Mouse (Mus musculus) embryonic facial prominence, embryonic 10.5 days (tissue): Measurements from ENCODE around the gene Pak4. TPM values are rescaled to one million over a fixed set of nuclear protein-coding genes. Genes with fewer than 3 reads are reported as not detected.
"Not testable (repeated sequence)": the region's sequence is repeated elsewhere in the genome, so short reads cannot be mapped to it uniquely, and the experiment has no call there.

Experiments used
- DNase-seq: peaks from one replicate; pipeline ENCODE4 v3.0.0-alpha.2; 2017; ENCODE audit warnings: low spot score
- H3K27ac ChIP-seq: fragments of 300-500 bp; sonication (generic); replicated peaks from 2 replicates; pipeline ENCODE4 v1.5.1; 2016; ENCODE audit warnings: mild to moderate bottlenecking
- H3K27me3 ChIP-seq: fragments of 300-500 bp; sonication (generic); replicated peaks from 2 replicates; pipeline ENCODE4 v1.6.1; 2016; ENCODE audit warnings: low read depth, mild to moderate bottlenecking; ENCODE audit not compliant: poor library complexity, severe bottlenecking
- H3K36me3 ChIP-seq: fragments of 300-500 bp; sonication (generic); replicated peaks from 2 replicates; pipeline ENCODE4 v1.6.1; 2016; ENCODE audit warnings: mild to moderate bottlenecking, moderate library complexity
- H3K4me1 ChIP-seq: fragments of 300-500 bp; sonication (generic); 2 replicates; pipeline ENCODE4 v1.6.1; 2016
- H3K4me3 ChIP-seq: fragments of 300-500 bp; sonication (generic); 2 replicates; pipeline ENCODE4 v1.5.1; 2016; ENCODE audit warnings: mild to moderate bottlenecking, moderate library complexity
- H3K9me3 ChIP-seq: fragments of 300-500 bp; sonication (generic); 2 replicates; pipeline ENCODE4 v1.6.1; 2016; ENCODE audit warnings: mild to moderate bottlenecking
- WGBS: fragments of 180-500 bp; shearing (Covaris S2); methylation state at CpG from one replicate; pipeline ENCODE4 v1.1.7; 2016; 5-methylcytosine and 5-hydroxymethylcytosine counted together
- polyA plus RNA-seq: library from polyadenylated mRNA; unstranded; fragments of >200 nt; fragmentation: Nextera tagmentation; extraction: Ambion mirVana; gene quantifications from 2 replicates; pipeline ENCODE4 v1.2.1, GENCODE M21; 2016

Pak4 gene
- polyA plus RNA-seq, 1 experiment from 2014 or later: 70.1 TPM

GRCm38 (mm10) chr7:28553076-28553475 is 44.9 kb downstream of the Pak4 start:
- H3K4me3 ChIP-seq: no peak overlapping the region
- peaks cover 7% of the 10 kb centered on the region for H3K27me3 ChIP-seq
- DNase-seq: no peak
- H3K27ac ChIP-seq: no peak overlapping the region
- peaks cover 13% of the 10 kb centered on the region; the same call in 1 of the 2 replicates for H3K9me3 ChIP-seq
- peaks cover 18% of the 10 kb centered on the region; the same call in 1 of the 2 replicates for H3K4me1 ChIP-seq
- peaks cover 6% of the 10 kb centered on the region for H3K36me3 ChIP-seq
- WGBS: 89% methylated on average over 6 of the region's 6 CpGs

DNA sequence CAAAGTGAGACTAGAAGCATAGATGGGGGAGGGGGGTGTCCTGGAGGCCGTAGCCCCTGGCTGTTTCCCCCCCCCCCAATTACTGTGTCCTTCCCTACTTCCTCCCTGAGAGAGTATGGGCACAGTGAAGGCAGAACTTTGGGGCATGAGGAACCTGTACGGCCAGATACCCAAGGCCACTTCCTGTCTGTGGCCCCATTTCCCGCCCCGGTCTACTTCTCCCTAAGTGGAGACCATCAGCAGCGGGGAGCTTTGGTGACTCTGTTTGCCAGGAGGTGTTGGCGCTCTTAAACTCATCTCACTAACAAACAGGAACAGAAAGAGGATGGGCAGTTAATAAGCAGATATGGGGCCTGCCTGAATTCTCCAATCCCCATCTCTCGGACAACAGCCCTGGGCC is 50.4 kb downstream of the Pak4 start:
- H3K27ac ChIP-seq: no peak overlapping the region
- H3K36me3 ChIP-seq: no peaks in the 10 kb centered on the region
- DNase-seq: no peak
- no peak overlapping the region for H3K4me3 ChIP-seq
- H3K27me3 ChIP-seq: peaks cover 59% of the 10 kb centered on the region
- H3K9me3 ChIP-seq: peaks cover 6% of the 10 kb centered on the region; the same call in 1 of the 2 replicates
- WGBS: 69% methylated on average over 7 of the region's 7 CpGs
- H3K4me1 ChIP-seq: peaks cover 43% of the 10 kb centered on the region

GRCm38 (mm10) chr7:28547154-28547553 is 50.8 kb downstream of the Pak4 start, which contains the start of gene Nccrp1:
Gene Nccrp1 (minus strand): TSS chr7:28547254.
- WGBS: 4% methylated on average over 5 of the region's 5 CpGs
- Histone ChIP-seq H3K4me1 (peaks cover 43% of the 10 kb centered on the region), H3K27me3 (peaks cover 59% of the 10 kb centered on the region), H3K27ac (0 out of 2 replicates have a peak within 1 kb of the TSS, but pooled peaks have one; percentile 8), H3K9me3 (peaks cover under 1% of the 10 kb centered on the region; the same call in 1 of the 2 replicates), H3K36me3 (no peaks in the 10 kb centered on the region), H3K4me3 (peak within 1 kb of the TSS; percentile 51)
- no peak for DNase-seq

DNA sequence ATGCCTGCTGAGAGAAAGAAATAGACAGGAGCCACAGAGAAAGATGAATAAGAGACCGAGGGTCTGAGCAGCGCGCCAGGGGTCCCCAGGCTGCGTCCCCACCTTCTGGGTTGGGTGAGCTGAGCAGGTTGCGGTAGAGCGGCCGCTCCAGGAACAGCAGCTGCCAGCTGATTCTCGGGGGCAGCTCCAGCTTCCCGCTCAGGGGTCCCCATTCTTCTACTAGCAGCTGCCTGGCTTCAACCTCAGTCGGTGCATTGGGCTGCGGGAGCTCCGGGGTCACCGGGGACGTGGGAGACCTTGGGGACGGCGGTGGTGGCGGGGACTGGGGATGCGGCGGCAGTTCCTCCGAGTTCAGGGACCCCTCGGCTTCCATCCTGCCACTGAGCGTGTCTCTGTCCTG is 51.3 kb downstream of the Pak4 start:
- peaks cover 59% of the 10 kb centered on the region for H3K27me3 ChIP-seq
- no peaks in the 10 kb centered on the region for H3K9me3 ChIP-seq
- 2% methylated on average over 22 of the region's 22 CpGs for WGBS
- peak; percentile 45 for DNase-seq
- no peaks in the 10 kb centered on the region for H3K36me3 ChIP-seq
- H3K4me3 ChIP-seq: peak overlapping the region; percentile 51
- H3K27ac ChIP-seq: 0 out of 2 replicates have a peak overlapping the region, but pooled peaks have one; percentile 8
- peaks cover 43% of the 10 kb centered on the region for H3K4me1 ChIP-seq

- DNase-seq: no peak
- no peaks in the 10 kb centered on the region for H3K9me3 ChIP-seq
- peaks cover 43% of the 10 kb centered on the region for H3K4me1 ChIP-seq
- H3K4me3 ChIP-seq: peak overlapping the region; percentile 51
- WGBS: 38% methylated on average over 7 of the region's 7 CpGs
- H3K36me3 ChIP-seq: no peaks in the 10 kb centered on the region
- H3K27me3 ChIP-seq: peaks cover 59% of the 10 kb centered on the region
- no peak overlapping the region for H3K27ac ChIP-seq
Measured at GRCm38 (mm10) chr7:28545891-28546210, 52.1 kb downstream of the Pak4 start.

- peaks cover 59% of the 10 kb centered on the region for H3K27me3 ChIP-seq
- peaks cover 43% of the 10 kb centered on the region for H3K4me1 ChIP-seq
- H3K4me3 ChIP-seq: no peak overlapping the region
- H3K27ac ChIP-seq: no peak overlapping the region
- no peaks in the 10 kb centered on the region for H3K36me3 ChIP-seq
- DNase-seq: peak; percentile 60
- H3K9me3 ChIP-seq: no peaks in the 10 kb centered on the region
- WGBS: 24% methylated on average over 14 of the region's 14 CpGs
Measured at GRCm38 (mm10) chr7:28545048-28545890, 52.7 kb downstream of the Pak4 start.

DNA sequence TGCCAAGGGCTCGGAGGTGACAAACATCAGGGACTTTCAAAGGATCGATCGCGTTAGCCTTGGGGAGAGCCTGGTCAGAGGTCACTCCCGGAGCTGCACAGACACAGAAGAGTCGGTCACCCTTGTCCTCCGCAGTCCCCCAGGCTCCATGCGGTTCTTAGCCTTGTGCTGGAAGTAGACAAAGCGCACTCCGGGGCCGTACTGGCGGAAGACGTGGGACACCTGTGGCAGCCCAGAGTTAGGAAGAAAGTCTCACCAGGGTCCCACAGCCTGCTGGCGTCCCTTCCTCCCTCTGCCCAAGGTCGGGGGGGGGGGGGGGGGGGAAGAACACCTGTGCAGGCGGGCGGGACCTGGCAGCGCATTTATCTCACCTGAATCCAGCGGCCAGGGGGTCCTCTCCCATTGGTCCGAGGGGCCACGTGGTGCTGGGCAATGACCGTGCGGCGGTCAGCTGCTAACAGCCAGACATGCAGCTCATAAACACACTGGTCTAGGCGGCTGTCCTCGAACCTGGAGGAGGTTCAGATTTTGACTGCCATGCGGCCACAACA is 53.9 kb downstream of the Pak4 start:
- no peaks in the 10 kb centered on the region for H3K9me3 ChIP-seq
- no peaks in the 10 kb centered on the region for H3K36me3 ChIP-seq
- peak overlapping the region; percentile 51 for H3K4me3 ChIP-seq
- DNase-seq: peak; percentile 68
- H3K27ac ChIP-seq: no peak overlapping the region; the same call in 1 of the 2 replicates
- peaks cover 59% of the 10 kb centered on the region for H3K27me3 ChIP-seq
- H3K4me1 ChIP-seq: peaks cover 43% of the 10 kb centered on the region
- WGBS: 4% methylated on average over 27 of the region's 27 CpGs

DNA sequence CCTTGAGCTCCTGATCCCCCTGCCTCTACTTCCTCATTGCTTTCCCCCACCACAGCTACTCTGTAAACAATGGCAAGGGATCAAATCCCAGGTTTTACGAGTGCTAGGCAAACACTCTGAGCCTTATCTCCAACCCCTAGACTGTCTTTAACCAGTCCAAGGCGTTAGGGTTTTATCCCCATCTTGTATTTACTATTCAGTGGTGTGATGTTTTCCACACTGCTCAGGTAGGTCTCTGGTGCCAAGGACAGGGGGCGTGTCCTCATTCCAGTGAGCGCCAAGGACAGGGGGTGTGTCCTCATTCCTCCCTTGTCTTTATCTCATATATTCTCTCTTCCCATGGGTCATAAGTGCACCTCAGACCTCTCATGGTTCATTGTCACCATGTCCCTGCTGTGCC is 57.5 kb downstream of the Pak4 start, which contains the start of gene Sycn:
Gene Sycn, plus strand, starts transcription at position 360 of the 400 bp plus-strand sequence.
- WGBS: 84% methylated on average over 4 of the region's 4 CpGs
- Histone ChIP-seq H3K36me3 (no peaks in the 10 kb centered on the region), H3K27me3 (peaks cover 27% of the 10 kb centered on the region), H3K9me3 (no peaks in the 10 kb centered on the region), H3K27ac (no peak within 1 kb of the TSS), H3K4me1 (peaks cover 21% of the 10 kb centered on the region), H3K4me3 (no peak within 1 kb of the TSS)
- DNase-seq: no peak

- not testable (repeated sequence) for H3K4me3 ChIP-seq, H3K27ac ChIP-seq, H3K4me1 ChIP-seq, DNase-seq, H3K9me3 ChIP-seq, H3K36me3 ChIP-seq
- WGBS: 89% methylated on average over 6 of the region's 6 CpGs
- H3K27me3 ChIP-seq: peaks cover 11% of the 10 kb centered on the region
Measured at GRCm38 (mm10) chr7:28538886-28539285, 59.1 kb downstream of the Pak4 start.

- H3K4me3 ChIP-seq: no peak overlapping the region
- DNase-seq: no peak
- WGBS: 59% methylated on average over 8 of the region's 8 CpGs
- H3K4me1 ChIP-seq: peaks cover 7% of the 10 kb centered on the region
- no peak overlapping the region for H3K27ac ChIP-seq
- H3K27me3 ChIP-seq: peaks cover 5% of the 10 kb centered on the region; the same call in 1 of the 2 replicates
- no peaks in the 10 kb centered on the region for H3K36me3 ChIP-seq
- H3K9me3 ChIP-seq: no peaks in the 10 kb centered on the region
Measured at GRCm38 (mm10) chr7:28532005-28532404, 66.0 kb downstream of the Pak4 start.

GRCm38 (mm10) chr7:28527922-28528719 is 69.9 kb downstream of the Pak4 start:
- H3K27me3 ChIP-seq: peaks cover 5% of the 10 kb centered on the region; the same call in 1 of the 2 replicates
- 5% methylated on average over 19 of the region's 19 CpGs for WGBS
- H3K9me3 ChIP-seq: no peaks in the 10 kb centered on the region
- no peak overlapping the region for H3K4me3 ChIP-seq
- H3K27ac ChIP-seq: no peak overlapping the region
- H3K36me3 ChIP-seq: no peaks in the 10 kb centered on the region
- H3K4me1 ChIP-seq: peaks cover 7% of the 10 kb centered on the region
- DNase-seq: peak; percentile 88

DNA sequence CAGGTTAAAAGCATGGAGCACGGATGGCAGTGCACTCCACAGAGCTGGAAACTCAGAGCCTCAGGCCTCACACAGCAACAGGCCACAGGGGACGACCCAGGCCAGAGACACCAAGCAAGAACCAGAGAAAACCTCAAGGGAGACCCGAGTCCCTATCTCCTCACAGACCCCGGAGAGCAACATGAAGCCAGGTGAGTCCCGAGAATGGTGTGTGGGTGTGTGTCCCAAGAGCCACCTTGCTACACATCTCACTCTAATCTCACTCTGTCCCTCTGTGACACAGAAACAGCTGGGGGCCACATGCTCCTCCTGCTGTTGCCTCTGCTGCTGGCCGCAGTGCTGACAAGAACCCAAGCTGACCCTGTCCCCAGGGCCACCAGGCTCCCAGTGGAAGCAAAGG is 75.4 kb downstream of the Pak4 start, which contains the start of gene Ifnl3:
Gene Ifnl3, plus strand, starts transcription at position 301 of the 400 bp plus-strand sequence.
- H3K36me3 ChIP-seq, DNase-seq, H3K4me3 ChIP-seq, H3K27ac ChIP-seq, H3K9me3 ChIP-seq, H3K27me3 ChIP-seq, H3K4me1 ChIP-seq: not testable (repeated sequence)
- 76% methylated on average over 5 of the region's 6 CpGs for WGBS
